Mouse (Mus musculus) bone marrow, adult 2 months (tissue): ENCODE measurements around the gene Coq10b. TPM values are rescaled to one million over a fixed set of nuclear protein-coding genes. Genes with fewer than 3 reads are reported as not detected.

Experiments used
- H3K27ac ChIP-seq: fragments of 200-500 bp; 2 replicates; pipeline ENCODE4 v1.5.1; 2012; ENCODE audit warnings: low read depth, mild to moderate bottlenecking, control low read depth, inconsistent platforms, low read length; ENCODE audit not compliant: control insufficient read depth, poor library complexity, insufficient read depth
- H3K4me1 ChIP-seq: fragments of 200-500 bp; 2 replicates; pipeline ENCODE4 v1.6.1; 2011; ENCODE audit warnings: low read length; ENCODE audit not compliant: control insufficient read depth, insufficient read depth
- H3K4me3 ChIP-seq: fragments of 200-500 bp; replicated peaks from 2 replicates; pipeline ENCODE3; 2011; ENCODE audit warnings: mild to moderate bottlenecking, low read depth, low read length, control low read depth; ENCODE audit not compliant: control insufficient read depth
- CTCF ChIP-seq: fragments of 200-500 bp; IDR thresholded peaks from 2 replicates; pipeline ENCODE4 v1.5.1; 2011; ENCODE audit warnings: low read length, control low read depth; ENCODE audit not compliant: control insufficient read depth, insufficient read depth
- POLR2A ChIP-seq: fragments of 200-500 bp; IDR thresholded peaks from 2 replicates; pipeline ENCODE4 v1.6.1; 2011; ENCODE audit warnings: low read depth, mild to moderate bottlenecking, control low read depth, low read length, borderline replicate concordance; ENCODE audit not compliant: control insufficient read depth
- WGBS: fragments of 180-500 bp; shearing (Covaris S2); methylation state at CpG from one replicate; pipeline ENCODE4 v1.1.7; 2018; 5-methylcytosine and 5-hydroxymethylcytosine counted together
- polyA plus RNA-seq: library from polyadenylated mRNA; stranded (reverse); fragments of >200 nt; gene quantifications from 2 replicates; pipeline ENCODE4 v1.2.4, GENCODE M21; 2011; ENCODE audit warnings: low replicate concordance; ENCODE audit not compliant: missing spikeins, insufficient read depth, insufficient read length

Gene Coq10b
- polyA plus RNA-seq, 1 experiment, result 9.9 TPM

DNA sequence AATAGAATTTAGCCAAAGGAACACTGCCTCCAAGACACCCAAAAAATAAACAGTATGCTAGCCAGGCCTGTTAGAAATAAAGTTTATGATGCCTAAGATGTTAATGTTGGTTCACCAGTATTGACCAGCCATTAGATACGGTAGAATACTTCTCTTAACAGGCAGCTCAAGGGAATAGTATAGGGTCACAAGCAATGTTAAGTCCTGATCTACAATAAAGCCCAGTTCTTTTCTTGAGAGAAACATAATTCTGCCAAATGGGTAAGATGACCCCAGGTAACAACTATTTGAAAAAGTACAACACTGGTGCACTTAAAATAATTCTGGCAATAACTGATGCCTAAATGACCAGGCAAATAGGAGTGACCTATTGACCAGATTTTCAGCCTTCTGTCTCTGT lies 24.6 kb upstream of the Coq10b start:
- Histone ChIP-seq H3K4me3 (no peak overlapping the region), H3K27ac (no peak overlapping the region; the same call in 1 of the 2 replicates), H3K4me1 (peaks cover 4% of the 10 kb centered on the region; the same call in 1 of the 2 replicates)
- WGBS, result 82% methylated on average over 1 of the region's 1 CpGs
- TF ChIP-seq POLR2A, result no peak
- no peak for TF ChIP-seq CTCF

DNA sequence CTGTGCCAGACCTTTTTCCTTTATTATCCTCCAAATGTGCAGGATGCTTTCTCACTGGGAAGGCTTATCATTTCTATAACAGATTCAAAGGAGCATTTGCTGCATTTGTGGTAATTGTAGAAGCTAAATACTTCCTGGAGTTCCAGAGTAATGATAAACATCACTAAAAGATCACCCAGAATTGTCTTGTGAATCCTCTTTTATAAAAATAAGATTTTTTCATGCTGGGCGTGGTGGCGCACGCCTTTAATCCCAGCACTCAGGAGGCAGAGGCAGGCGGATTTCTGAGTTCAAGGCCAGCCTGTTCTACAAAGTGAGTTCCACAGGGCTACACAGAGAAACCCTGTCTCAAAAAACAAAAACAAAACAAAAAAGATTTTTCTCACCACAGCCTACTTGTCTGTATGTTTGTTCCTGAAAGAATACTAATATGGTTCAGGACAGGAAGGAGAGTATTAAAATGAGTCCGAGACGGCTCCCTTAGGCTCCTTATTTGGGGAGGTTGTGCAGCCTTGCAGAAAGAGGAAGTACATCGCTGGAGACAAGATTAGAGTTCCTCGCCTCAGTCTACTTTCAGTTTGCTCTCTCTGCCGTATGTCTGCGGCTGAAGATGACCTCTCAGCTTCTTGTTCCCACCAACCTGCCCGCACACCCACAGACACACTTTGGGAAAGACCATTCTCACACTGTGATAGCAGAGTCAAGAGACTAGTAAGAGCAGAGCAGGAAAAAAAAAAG lies 23.9 kb upstream of the Coq10b start:
- Histone ChIP-seq H3K4me3 (peak overlapping the region; percentile 77), H3K4me1 (peaks cover 3% of the 10 kb centered on the region; the same call in 1 of the 2 replicates), H3K27ac (peak overlapping the region; percentile 79; the same call in 1 of the 2 replicates)
- TF ChIP-seq POLR2A, result no peak
- no peak for TF ChIP-seq CTCF
- 17% methylated on average over 11 of the region's 11 CpGs for WGBS

DNA sequence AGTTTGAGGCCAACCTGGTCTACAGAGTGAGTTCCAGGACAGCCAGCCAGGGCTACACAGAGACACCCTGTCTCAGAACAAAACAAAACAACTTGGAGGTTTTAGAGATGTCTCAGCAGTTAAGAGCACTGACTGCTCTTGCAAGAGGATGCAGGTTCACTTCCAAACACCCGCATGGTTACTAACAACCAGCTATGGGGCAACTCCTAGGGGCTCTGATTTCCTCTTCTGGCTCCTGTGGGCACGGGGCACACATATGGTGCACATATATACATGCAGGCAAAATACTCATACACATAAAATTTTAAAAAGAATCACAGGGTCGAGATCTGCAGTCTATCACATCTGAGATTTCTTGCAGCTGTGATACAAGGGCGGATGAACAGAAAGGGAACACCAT lies 23.1 kb upstream of the Coq10b start:
- 25% methylated on average over 4 of the region's 4 CpGs for WGBS
- peaks cover 3% of the 10 kb centered on the region; the same call in 1 of the 2 replicates for H3K4me1 ChIP-seq
- peak overlapping the region; percentile 77 for H3K4me3 ChIP-seq
- peak overlapping the region; percentile 79; the same call in 1 of the 2 replicates for H3K27ac ChIP-seq
- TF ChIP-seq POLR2A (no peak), CTCF (no peak)

DNA sequence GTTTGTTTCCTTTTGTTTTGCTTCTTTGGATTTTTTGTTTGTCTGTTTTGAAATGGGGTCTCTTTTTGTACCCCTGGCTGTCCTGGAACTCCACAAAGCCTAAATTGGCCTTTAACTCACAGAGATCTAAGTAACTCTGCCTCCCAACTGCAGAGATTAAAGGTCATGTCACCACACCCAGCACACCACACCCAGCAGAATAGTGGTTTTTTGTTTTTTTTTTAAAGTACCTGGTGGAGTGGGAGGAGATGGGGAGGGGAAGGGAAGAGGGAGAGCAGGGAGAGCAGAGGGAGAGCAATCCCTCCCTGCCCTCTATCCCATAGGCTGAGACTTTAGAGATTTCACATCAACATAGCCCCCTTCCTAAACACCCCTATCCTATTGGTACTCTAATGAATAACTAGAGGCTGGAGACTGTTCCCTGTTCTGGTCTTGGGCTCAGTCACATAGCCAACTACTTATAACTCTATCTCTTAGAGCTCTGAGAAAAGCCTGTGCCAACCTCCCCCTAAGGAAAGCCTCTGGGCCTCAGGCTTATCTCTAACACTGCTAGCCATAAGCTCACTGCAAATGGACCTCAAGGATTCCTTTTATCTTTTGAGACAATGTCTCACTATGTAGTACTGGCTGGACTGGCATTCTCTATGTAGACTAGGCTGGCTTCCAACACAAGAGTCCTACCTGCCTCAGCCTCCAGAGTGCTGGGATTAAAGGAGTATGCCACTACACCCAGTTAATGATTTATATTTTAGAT lies 21.4 kb upstream of the Coq10b start:
- H3K27ac ChIP-seq, result no peak overlapping the region
- peaks cover 3% of the 10 kb centered on the region; the same call in 1 of the 2 replicates for H3K4me1 ChIP-seq
- no peak for TF ChIP-seq POLR2A
- no peak for TF ChIP-seq CTCF
- no peak overlapping the region for H3K4me3 ChIP-seq

DNA sequence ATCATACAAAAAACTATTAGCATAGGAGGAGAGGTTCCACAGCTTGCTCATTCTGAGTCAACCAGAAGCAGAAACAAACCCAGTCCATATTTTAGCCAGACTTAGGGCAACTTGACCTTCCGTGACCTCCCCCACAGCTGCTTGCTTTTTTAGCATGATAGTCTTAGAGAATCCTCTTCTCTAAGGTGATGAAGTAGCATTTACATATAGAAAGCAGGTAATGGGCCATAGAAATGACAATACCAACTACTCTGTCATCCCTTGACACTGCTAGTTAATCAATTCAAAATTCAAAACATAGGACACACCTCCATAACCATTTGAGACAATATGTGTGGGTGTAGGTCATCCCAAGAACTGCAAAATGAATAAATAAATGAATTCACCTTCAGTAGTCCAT lies 12.6 kb upstream of the Coq10b start:
- Histone ChIP-seq H3K4me3 (no peak overlapping the region), H3K4me1 (no peaks in the 10 kb centered on the region), H3K27ac (no peak overlapping the region)
- TF ChIP-seq POLR2A (no peak), CTCF (no peak)
- WGBS, result 91% methylated on average over 1 of the region's 1 CpGs

DNA sequence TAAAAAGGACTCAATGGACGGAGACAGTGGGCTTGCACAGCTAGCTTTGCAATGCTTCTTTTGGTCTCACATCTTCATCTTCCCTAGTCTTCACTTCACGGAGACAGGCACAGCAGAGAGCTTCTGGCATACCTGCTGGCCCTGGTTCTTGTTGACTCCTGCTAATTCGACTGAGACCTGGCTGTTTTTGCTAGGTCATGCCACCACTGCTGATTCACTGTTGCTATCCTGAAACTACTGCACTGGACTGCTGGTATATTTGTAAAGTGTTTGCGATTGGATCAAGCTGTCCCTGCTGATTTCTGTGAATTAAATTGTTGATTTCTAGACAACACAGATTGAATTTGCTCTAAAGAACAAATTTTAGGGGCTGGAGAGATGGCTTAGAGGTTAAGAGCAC lies 10.9 kb upstream of the Coq10b start:
- Histone ChIP-seq H3K4me1 (no peaks in the 10 kb centered on the region), H3K4me3 (no peak overlapping the region), H3K27ac (no peak overlapping the region)
- TF ChIP-seq CTCF (no peak), POLR2A (no peak)
- 79% methylated on average over 4 of the region's 4 CpGs for whole genome bisulfite sequencing

DNA sequence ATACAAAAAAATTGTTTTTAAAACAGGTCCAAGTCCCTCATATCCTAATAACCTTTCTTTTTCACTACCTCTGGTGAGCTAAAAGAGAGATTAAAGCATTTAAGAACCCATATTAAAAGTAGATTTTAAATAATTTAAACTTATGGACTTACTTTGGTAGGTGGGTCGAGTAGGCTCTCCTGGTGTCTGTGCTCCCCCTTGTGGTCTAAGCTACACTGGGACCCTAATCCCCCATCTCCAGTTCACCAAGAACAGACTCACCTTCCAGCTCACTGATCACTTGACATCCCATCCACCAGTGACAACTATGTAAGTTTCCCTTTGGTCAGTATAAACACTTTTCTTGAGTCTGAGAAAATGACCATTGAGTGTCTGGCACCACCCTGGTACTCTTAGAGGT lies 10.3 kb upstream of the Coq10b start:
- Histone ChIP-seq H3K4me3 (no peak overlapping the region), H3K4me1 (no peaks in the 10 kb centered on the region), H3K27ac (no peak overlapping the region)
- WGBS, result 64% methylated on average over 1 of the region's 1 CpGs
- no peak for TF ChIP-seq POLR2A
- peak; percentile 41; the same call in 1 of the 2 replicates for TF ChIP-seq CTCF

DNA sequence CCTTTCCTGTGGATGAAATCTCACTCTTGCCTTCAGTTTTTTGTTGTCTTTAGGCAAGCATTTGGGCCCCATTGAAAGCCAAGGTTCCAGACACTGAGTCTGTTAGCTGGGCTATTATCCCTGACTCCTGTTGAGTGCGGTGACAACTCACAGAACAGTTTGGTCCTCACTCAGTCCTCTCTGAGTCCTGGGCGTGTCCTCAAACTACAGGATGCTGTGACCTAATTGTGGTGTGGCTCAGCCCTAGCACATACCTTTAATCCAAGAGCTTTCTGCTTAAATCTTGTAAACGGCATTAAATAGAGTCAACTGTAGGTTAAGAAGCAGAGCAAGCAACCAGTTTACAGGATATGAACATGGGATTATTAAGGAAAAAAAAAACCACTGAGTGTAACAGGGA lies 9.4 kb upstream of the Coq10b start:
- Histone ChIP-seq H3K4me1 (no peaks in the 10 kb centered on the region), H3K4me3 (no peak overlapping the region), H3K27ac (no peak overlapping the region)
- TF ChIP-seq CTCF (no peak), POLR2A (no peak)
- 73% methylated on average over 3 of the region's 3 CpGs for WGBS
